17 mouse cellular contexts compared by ENCODE assay signal in the genomic region with DNA sequence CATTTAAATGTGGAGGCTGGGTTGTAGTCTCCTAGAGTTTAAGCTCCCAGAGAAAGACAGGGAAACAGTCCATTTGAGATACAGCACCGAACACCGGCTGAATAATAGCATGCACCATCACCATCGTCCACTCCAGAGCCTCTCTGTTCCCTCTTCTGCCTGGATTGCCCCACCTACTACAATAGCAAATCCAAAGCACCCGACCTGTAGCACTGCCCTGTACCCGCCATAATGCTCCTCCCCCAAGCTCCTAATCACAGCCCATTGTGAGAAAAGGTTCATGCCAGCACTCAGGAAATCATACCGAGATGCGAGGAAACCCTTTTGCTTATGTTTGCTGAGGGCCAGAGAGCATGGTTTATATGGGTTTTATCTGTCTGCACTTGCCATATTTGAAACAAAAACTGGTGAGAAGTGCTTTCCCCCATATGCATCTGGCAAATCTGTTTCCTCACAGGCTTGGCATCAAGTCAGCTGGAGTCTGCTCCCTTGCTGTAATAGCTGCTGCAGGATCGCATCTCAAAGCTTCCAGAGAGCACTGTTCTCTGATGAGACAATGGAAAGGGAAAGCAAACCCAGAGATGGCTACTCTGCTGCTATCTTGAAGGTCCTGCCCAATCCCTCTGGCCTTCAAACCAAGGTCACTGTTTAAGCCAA.
DNase-seq lines count a peak whose midpoint lies in the region; ATAC-seq lines count a peak whose summit lies in the region.
"Had no signal": no experiment of that assay in that cellular context is flagged by ENCODE, and none has a peak within 500 bp of the region (broad histone marks: within the 10 kb centered on the region; RNA-seq: fewer than 3 reads in every experiment).

No protein-coding gene starts in this region.

- peaks cover 23% of the 10 kb centered on the region for H3K4me1 ChIP-seq in lung, embryonic 15.5 days
- H3K4me1 ChIP-seq in embryonic facial prominence, embryonic 15.5 days, result peaks cover 18% of the 10 kb centered on the region
- H3K4me1 ChIP-seq in stomach, embryonic 16.5 days (ENCODE audit: control insufficient read depth, insufficient read depth, low read length), result peaks cover 18% of the 10 kb centered on the region
- H3K4me1 ChIP-seq in hindbrain, embryonic 13.5 days (replicated peaks), result 0 out of 2 replicates have a peak, but pooled peaks cover 2% of the 10 kb centered on the region
- H3K4me1 ChIP-seq: neural tube, embryonic 12.5 days had no signal

- H3K36me3 ChIP-seq in lung, embryonic 15.5 days, result no peaks in the 10 kb centered on the region
- H3K36me3 ChIP-seq in embryonic facial prominence, embryonic 15.5 days, result no peaks in the 10 kb centered on the region
- 0 out of 2 replicates have a peak, but pooled peaks cover 4% of the 10 kb centered on the region for H3K36me3 ChIP-seq in stomach, embryonic 16.5 days (ENCODE audit: control insufficient read depth, insufficient read depth, low read length)
- 0 out of 2 replicates have a peak, but pooled peaks cover 4% of the 10 kb centered on the region for H3K36me3 ChIP-seq in hindbrain, embryonic 13.5 days
- H3K36me3 ChIP-seq: neural tube, embryonic 12.5 days had no signal

- H3K9ac ChIP-seq in lung, embryonic 15.5 days, result no peak overlapping the region
- H3K9ac ChIP-seq in embryonic facial prominence, embryonic 15.5 days, result no peak overlapping the region
- no peak overlapping the region for H3K9ac ChIP-seq in stomach, embryonic 16.5 days (ENCODE audit: low read length)
- no peak overlapping the region for H3K9ac ChIP-seq in hindbrain, embryonic 13.5 days
- H3K9ac ChIP-seq: liver, embryonic 14.5 days; neural tube, embryonic 12.5 days had no signal

- 0 out of 2 replicates have a peak overlapping the region, but pooled peaks have one; percentile 6 for H3K4me2 ChIP-seq in lung, embryonic 15.5 days
- no peak overlapping the region for H3K4me2 ChIP-seq in embryonic facial prominence, embryonic 15.5 days (replicated peaks)
- H3K4me2 ChIP-seq in stomach, embryonic 16.5 days (ENCODE audit: low read depth, low read length), result no peak overlapping the region
- H3K4me2 ChIP-seq in hindbrain, embryonic 13.5 days, result no peak overlapping the region
- H3K4me2 ChIP-seq: midbrain, embryonic 11.5 days; neural tube, embryonic 12.5 days had no signal

- WGBS in lung, embryonic 15.5 days, result 38% methylated on average over 8 of the region's 8 CpGs
- WGBS in embryonic facial prominence, embryonic 15.5 days, result 51% methylated on average over 8 of the region's 8 CpGs
- 49% methylated on average over 8 of the region's 8 CpGs for WGBS in stomach, embryonic 16.5 days
- 72% methylated on average over 8 of the region's 8 CpGs for WGBS in hindbrain, embryonic 13.5 days

- no peaks in the 10 kb centered on the region for H3K27me3 ChIP-seq in lung, embryonic 15.5 days
- H3K27me3 ChIP-seq in embryonic facial prominence, embryonic 15.5 days, result no peaks in the 10 kb centered on the region
- H3K27me3 ChIP-seq in stomach, embryonic 16.5 days (ENCODE audit: control insufficient read depth, insufficient read depth, low read length), result no peaks in the 10 kb centered on the region
- no peaks in the 10 kb centered on the region for H3K27me3 ChIP-seq in hindbrain, embryonic 13.5 days
- H3K27me3 ChIP-seq: neural tube, embryonic 12.5 days had no signal

- DNase-seq in frontal cortex, postnatal 14 days (ENCODE audit: low spot score in 2 of 2), result no peak
- DNase-seq in lung, postnatal 14 days, result no peak
- DNase-seq: cerebellum, adult 8-10 months; gastrocnemius, postnatal 10 days; heart, postnatal 36 days; kidney, adult 11 months; thymus, postnatal 14 days had no signal

- no peaks in the 10 kb centered on the region for H3K9me3 ChIP-seq in lung, embryonic 15.5 days
- no peaks in the 10 kb centered on the region for H3K9me3 ChIP-seq in embryonic facial prominence, embryonic 15.5 days (replicated peaks)
- peaks cover 4% of the 10 kb centered on the region; the same call in 1 of the 2 replicates for H3K9me3 ChIP-seq in stomach, embryonic 16.5 days (replicated peaks; ENCODE audit: control insufficient read depth, low read length)
- peaks cover 5% of the 10 kb centered on the region; the same call in 1 of the 2 replicates for H3K9me3 ChIP-seq in hindbrain, embryonic 13.5 days

- no peak overlapping the region for H3K4me3 ChIP-seq in lung, embryonic 15.5 days
- H3K4me3 ChIP-seq in embryonic facial prominence, embryonic 15.5 days (replicated peaks), result no peak overlapping the region
- no peak overlapping the region for H3K4me3 ChIP-seq in stomach, embryonic 16.5 days (replicated peaks; ENCODE audit: low read length)
- H3K4me3 ChIP-seq in hindbrain, embryonic 13.5 days, result no peak overlapping the region
- H3K4me3 ChIP-seq: left cerebral cortex, adult 2 months; neural tube, embryonic 12.5 days had no signal

- H3K27ac ChIP-seq in lung, embryonic 15.5 days, result peak overlapping the region; percentile 37; the same call in 1 of the 2 replicates
- H3K27ac ChIP-seq in embryonic facial prominence, embryonic 15.5 days (replicated peaks), result peak overlapping the region; percentile 65; the same call in 1 of the 2 replicates
- peak overlapping the region; percentile 38; the same call in 1 of the 2 replicates for H3K27ac ChIP-seq in stomach, embryonic 16.5 days (ENCODE audit: low read length)
- no peak overlapping the region for H3K27ac ChIP-seq in hindbrain, embryonic 13.5 days
- H3K27ac ChIP-seq: left cerebral cortex, adult 2 months; liver, embryonic 14.5 days; neural tube, embryonic 12.5 days had no signal

- peak; percentile 70 for ATAC-seq in frontal cortex, adult (ENCODE audit: low TSS enrichment)
- peak; percentile 52; the same call in 1 of the 2 replicates for ATAC-seq in lung, embryonic 15.5 days (ENCODE audit: borderline replicate concordance, extremely low read depth, low FRiP score, low TSS enrichment)
- ATAC-seq in embryonic facial prominence, embryonic 15.5 days (ENCODE audit: insufficient number of reproducible peaks, low FRiP score, low TSS enrichment, low read depth), result no peak
- 0 out of 2 replicates have a peak, but pooled peaks have one; percentile 17 for ATAC-seq in stomach, embryonic 16.5 days (ENCODE audit: insufficient read depth, low FRiP score)
- no peak for ATAC-seq in hindbrain, embryonic 13.5 days (ENCODE audit: low FRiP score)
- ATAC-seq: CD4-positive, CD25-positive, alpha-beta regulatory T cell, adult 4 months had no signal

Comparison
In these comparisons a context has a peak if more than half of its experiments do, and no peak if none do; other contexts are left out.
1. ATAC-seq: peak in frontal cortex, adult (single experiment), lung, embryonic 15.5 days (single experiment) and stomach, embryonic 16.5 days (single experiment); none in embryonic facial prominence, embryonic 15.5 days (single experiment) and hindbrain, embryonic 13.5 days (single experiment).